Mouse (Mus musculus) spleen, embryonic (tissue): Measurements from ENCODE around the gene Tnfrsf22.
"Not testable (repeated sequence)": the region's sequence is repeated elsewhere in the genome, so short reads cannot be mapped to it uniquely, and the experiment has no call there.

ENCODE experiments used
- CTCF ChIA-PET: fragments of 350-600 bp; sonication (Branson Sonifier 250); formaldehyde crosslinking; loops from one replicate; lab custom pipeline; 2022; lab: Charles Lee

Tnfrsf22 gene

DNA sequence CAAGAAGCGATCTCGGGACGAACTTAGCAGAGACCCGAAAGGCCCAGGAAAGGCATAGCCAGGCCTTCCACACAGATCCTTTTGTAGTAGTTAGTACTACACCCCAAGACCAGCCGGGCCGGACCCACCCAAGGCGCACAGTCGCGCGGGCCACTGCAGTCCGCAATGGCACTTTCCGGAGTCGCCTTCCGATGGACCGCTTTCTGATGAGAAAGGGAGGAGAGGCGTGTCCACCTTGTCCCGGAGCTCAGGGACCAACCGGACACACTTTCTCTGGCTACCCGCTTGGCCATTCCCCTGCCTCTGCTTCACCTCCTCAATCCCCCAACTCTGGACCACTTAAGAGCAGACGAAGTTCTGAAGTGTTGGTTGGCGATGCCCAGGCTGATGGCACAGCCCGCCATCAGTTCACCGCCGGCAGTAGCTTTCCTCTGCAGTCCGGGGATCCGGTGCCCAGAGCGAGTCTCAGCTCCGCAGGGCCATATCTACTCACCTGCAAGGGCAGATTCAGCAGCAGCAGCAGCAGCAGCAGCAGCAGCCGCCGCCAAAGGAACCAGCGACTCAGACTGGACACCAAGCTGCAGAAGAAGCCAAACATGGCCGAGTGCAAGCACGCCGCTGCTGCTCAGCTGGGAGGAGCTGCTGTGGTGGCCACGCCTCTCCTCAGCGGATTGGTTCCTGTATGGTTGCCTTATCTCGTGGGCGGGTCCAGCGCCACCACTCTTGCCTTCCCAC, at the start of gene Tnfrsf22:
TSS of gene Tnfrsf22 (minus strand) at position 628 of the 735 bp plus-strand sequence.
- CTCF ChIA-PET, result no interaction called here

DNA sequence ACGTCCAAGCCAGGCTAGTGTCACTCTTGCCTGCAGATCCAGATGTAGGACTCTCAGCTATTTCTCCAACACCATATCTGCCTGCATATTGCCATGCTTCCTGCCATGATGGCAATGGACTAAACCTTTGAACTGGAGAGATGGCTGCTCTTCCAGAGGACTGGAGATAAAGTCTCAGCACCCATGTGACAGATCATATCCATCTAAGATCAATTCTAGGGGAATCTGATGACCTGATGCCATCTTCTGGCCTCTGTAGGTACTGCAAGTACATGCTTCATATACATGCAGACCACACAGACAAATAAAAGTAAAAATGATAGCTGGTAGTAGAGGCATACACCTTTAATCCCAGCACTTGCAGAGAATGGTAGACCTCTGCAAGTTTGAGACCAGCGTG, 46.7 kb upstream of the Tnfrsf22 start:
- CTCF ChIA-PET, result interaction anchor here (0.6 kb wide), 1 partner anchor 83 kb away, joined by 3 read pairs; no protein-coding TSS in a partner anchor

GRCm38 (mm10) chr7:143694550-143694949, 45.1 kb upstream of the Tnfrsf22 start:
- CTCF ChIA-PET, result no interaction called here

GRCm38 (mm10) chr7:143692746-143693510, 43.5 kb upstream of the Tnfrsf22 start:
- CTCF ChIA-PET, result interaction anchor here (0.5 kb wide), 1 partner anchor 109 kb away, joined by 6 read pairs; no protein-coding TSS in a partner anchor

GRCm38 (mm10) chr7:143691909-143692308, 42.4 kb upstream of the Tnfrsf22 start:
- CTCF ChIA-PET, result no interaction called here

DNA sequence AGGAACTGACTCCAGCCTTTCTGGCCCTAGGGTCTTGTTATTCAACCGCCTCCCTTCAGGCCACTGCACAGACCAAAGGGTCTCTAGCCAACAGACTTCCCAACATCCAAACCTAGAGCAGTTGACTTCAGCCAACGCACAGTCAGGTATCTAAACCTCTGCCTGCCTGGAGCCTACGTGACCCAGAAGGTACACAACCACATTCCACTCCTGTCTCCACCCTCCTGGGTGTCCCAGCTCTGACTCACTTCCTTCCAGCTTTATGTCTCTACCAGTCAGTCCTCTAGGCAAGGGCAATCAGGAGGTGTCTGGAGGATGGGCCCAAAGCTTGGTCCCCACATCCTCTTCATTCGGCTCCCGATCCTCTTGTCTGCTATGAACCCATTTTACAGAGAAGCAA, 41.7 kb upstream of the Tnfrsf22 start:
- CTCF ChIA-PET, result no interaction called here

DNA sequence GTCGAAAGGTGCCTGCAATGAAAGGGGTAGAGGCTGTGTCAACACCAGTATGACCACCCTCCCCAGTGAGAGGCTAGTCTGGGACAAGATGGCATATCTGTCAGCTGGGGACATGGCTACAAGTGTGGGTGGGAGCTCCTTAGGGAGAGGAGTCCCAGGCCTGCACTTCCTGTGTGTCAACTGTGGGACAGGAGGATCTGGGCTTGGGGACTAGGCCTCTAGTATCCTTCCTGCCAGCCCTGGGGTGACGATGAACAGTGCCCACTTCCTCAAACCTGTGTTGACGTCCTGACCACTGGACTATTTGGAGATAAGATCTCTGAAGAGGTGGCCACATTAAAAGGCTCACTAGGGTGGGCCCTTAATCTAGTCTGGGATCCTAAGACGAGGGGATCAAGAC, 40.5 kb upstream of the Tnfrsf22 start:
- CTCF ChIA-PET, result no interaction called here

DNA sequence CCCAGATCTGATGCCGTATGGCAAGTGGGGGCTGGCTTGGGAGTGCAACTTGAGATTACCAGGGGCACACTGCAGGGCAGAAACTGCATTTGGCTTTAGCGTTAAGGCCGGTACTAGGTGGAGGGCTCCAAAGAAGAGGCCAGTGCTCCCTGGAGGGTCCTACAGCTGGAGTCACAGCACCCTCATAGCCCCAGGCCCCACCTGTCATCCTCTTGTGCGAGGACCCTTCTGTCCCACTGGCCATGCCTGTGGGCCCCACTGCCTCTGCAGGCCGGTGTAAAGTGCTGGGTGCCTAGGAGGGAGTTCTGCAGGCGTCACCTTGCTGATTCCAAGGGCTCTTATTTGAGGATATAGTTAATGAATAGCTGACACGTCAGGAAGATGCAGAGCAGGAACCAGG, 40.0 kb upstream of the Tnfrsf22 start:
- CTCF ChIA-PET, result no interaction called here

GRCm38 (mm10) chr7:143686676-143687075, 37.2 kb upstream of the Tnfrsf22 start:
- CTCF ChIA-PET, result not testable (repeated sequence)

- CTCF ChIA-PET, result not testable (repeated sequence)
Measured at GRCm38 (mm10) chr7:143686191-143686590, 36.7 kb upstream of the Tnfrsf22 start.

- CTCF ChIA-PET, result interaction anchor here (0.7 kb wide), 1 partner anchor 22 kb away, joined by 3 read pairs; no protein-coding TSS in a partner anchor
Measured at GRCm38 (mm10) chr7:143685359-143686067, 36.1 kb upstream of the Tnfrsf22 start, which contains the start of gene Tnfrsf23. TSS of gene Tnfrsf23 (minus strand) at chr7:143685872.

DNA sequence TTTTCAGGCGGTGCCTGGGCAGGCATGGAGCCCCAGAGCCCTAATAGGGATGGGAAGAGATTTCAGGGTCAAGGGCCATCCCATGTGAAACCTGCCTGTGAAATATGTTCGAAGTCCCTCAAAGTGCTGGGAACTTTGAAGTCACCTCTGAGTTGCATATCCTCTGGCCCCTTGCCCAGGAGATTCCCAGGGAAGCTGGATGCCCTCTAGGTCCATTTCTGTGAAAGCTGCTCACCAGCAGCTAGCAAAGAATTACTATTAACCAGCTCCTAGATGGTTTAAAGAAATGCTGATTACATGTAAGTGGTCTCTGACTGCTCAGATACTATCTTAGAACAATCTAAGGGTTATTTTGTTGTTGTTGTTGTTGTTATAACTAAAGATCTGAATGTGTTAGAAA, 35.1 kb upstream of the Tnfrsf22 start:
- CTCF ChIA-PET, result not testable (repeated sequence)

GRCm38 (mm10) chr7:143681566-143681965, 32.1 kb upstream of the Tnfrsf22 start:
- CTCF ChIA-PET, result interaction anchor here (0.6 kb wide), 1 partner anchor 57 kb away, joined by 3 read pairs; no protein-coding TSS in a partner anchor

DNA sequence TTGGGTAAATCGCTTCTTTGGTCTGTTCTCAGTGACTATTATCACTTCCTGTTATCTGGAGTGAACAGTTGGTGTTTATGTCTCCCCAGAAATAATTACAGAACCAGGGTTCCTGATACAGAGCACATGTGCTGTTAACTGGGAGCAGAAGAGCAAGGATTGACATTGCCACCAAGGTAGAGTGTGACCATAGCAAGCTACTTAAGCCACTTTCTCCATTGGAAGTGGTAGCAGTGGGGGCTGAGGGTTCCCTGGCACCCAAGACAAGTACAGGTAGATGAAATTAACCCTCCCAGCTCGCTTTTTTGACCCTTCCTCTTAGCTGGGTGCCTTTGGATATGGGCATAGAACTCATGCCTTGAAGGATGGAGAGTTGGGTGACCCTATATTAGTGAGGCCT, 31.4 kb upstream of the Tnfrsf22 start:
- CTCF ChIA-PET, result not testable (repeated sequence)

DNA sequence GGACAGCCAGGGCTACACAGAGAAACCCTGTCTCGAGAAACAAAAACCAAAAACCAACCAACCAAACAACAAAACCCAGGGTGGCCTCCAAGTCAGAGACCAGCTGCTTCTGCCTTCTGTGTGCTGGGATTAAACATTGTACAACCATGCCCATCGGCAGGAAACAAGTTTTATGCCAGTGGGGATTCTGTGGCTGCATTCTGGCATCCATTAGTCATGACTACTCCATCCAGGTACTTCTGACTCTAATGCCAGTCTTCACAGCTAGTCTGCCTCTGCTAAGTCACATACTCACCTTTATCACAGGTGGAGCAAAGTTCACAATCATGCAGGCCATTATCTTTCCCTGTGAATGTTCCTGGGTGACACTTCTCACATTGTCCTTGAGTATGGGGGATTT, 30.2 kb upstream of the Tnfrsf22 start:
- CTCF ChIA-PET, result not testable (repeated sequence)

DNA sequence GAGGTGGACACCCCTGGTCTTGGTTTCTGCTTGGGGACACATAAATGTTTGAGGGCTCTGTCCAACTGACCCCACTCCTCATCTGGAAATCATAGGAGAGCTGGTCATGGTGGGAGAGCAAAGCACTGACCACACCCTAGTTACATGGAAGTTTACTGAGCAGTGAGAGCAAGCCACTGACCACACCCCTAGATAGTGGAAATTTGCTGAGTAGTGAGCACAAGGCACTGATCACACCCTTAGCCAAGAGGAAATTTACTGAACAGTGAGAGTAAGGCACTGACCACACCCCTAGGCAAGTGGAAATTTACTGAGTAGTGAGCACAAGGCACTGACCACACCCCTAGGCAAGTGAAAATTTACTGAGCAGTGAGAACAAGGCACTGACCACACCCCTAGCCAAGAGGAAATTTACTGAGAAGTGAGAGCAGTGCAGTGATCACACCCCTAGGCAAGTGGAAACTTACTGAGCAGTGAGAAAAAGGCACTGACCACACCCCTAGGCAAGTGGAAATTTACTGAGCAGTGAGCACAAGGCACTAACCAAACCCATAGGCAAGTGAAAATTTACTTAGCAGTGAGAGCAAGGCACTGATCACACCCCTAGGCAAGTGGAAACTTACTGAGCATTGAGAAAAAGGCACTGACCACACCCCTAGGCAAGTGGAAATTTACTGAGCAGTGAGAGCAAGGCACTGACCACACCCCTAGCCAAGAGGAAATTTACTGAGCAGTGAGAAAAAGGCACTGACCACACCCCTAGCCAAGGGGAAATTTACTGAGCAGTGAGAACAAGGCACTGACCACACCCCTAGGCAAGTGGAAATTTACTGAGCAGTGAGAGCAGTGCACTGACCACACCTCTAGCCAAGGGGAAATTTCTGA, 17.2 kb upstream of the Tnfrsf22 start:
- CTCF ChIA-PET, result no interaction called here

- CTCF ChIA-PET, result interaction anchor here (0.6 kb wide), 1 partner anchor 22 kb away, joined by 3 read pairs; the partner anchor contains the start of gene Tnfrsf23
Measured at GRCm38 (mm10) chr7:143663470-143663869, 14.0 kb upstream of the Tnfrsf22 start.

- CTCF ChIA-PET, result interaction anchor here (0.6 kb wide), 1 partner anchor 30 kb away, joined by 4 read pairs; no protein-coding TSS in a partner anchor
Measured at GRCm38 (mm10) chr7:143660797-143661196, 11.3 kb upstream of the Tnfrsf22 start.

GRCm38 (mm10) chr7:143649769-143650346, 397 bp upstream of the Tnfrsf22 start:
- CTCF ChIA-PET, result not testable (repeated sequence)

GRCm38 (mm10) chr7:143643949-143644348, 5.5 kb downstream of the Tnfrsf22 start:
- CTCF ChIA-PET, result not testable (repeated sequence)
